Mouse (Mus musculus): ENCODE measurements at regions not wholly inside any gene's neighbourhood (a gene's known extent, or its start where the extent isn't known, plus 50 kb on each side); places are given as distances from the start of the nearest gene placed in this dataset.

- DNase-seq (ENCODE audit: low spot score): no peak
Measured at GRCm38 (mm10) chr9:13905086-13905669, 77.7 kb downstream of the Fam76b start.

GRCm38 (mm10) chr9:13906736-13907135 lies 79.2 kb downstream of the Fam76b start:
- no peak for DNase-seq (ENCODE audit: low spot score)

- no peak for DNase-seq (ENCODE audit: low spot score)
Measured at GRCm38 (mm10) chr9:13909604-13910003, 82.1 kb downstream of the Fam76b start.

- DNase-seq (ENCODE audit: low spot score): no peak
Measured at GRCm38 (mm10) chr9:13910091-13910490, 82.6 kb downstream of the Fam76b start.

- no peak for DNase-seq (ENCODE audit: low spot score)
Measured at GRCm38 (mm10) chr9:13913459-13913858, 85.9 kb downstream of the Fam76b start.

- no peak for DNase-seq (ENCODE audit: low spot score)
Measured at GRCm38 (mm10) chr9:13914131-13914530, 86.6 kb downstream of the Fam76b start.

- DNase-seq (ENCODE audit: low spot score): no peak
Measured at GRCm38 (mm10) chr9:13914847-13915246, 87.3 kb downstream of the Fam76b start.

- DNase-seq (ENCODE audit: low spot score): no peak
Measured at GRCm38 (mm10) chr9:13916837-13917236, 89.3 kb downstream of the Fam76b start.

GRCm38 (mm10) chr9:13918606-13919202 lies 91.2 kb downstream of the Fam76b start:
- no peak for DNase-seq (ENCODE audit: low spot score)

- DNase-seq (ENCODE audit: low spot score): no peak
Measured at GRCm38 (mm10) chr9:13919739-13920410, 92.4 kb downstream of the Fam76b start.

GRCm38 (mm10) chr9:13920623-13921022 lies 93.1 kb downstream of the Fam76b start:
- no peak for DNase-seq (ENCODE audit: low spot score)

- no peak for DNase-seq (ENCODE audit: low spot score)
Measured at GRCm38 (mm10) chr9:13932001-13932508, 104.5 kb downstream of the Fam76b start.

- DNase-seq (ENCODE audit: low spot score): no peak
Measured at GRCm38 (mm10) chr9:13933404-13933803, 105.9 kb downstream of the Fam76b start.

GRCm38 (mm10) chr9:13937301-13937700 lies 109.8 kb downstream of the Fam76b start:
- DNase-seq (ENCODE audit: low spot score): no peak

GRCm38 (mm10) chr9:13946519-13946918 lies 119.0 kb downstream of the Fam76b start:
- no peak for DNase-seq (ENCODE audit: low spot score)

GRCm38 (mm10) chr9:13952157-13952556 lies 124.6 kb downstream of the Fam76b start:
- no peak for DNase-seq (ENCODE audit: low spot score)

- no peak for DNase-seq (ENCODE audit: low spot score)
Measured at GRCm38 (mm10) chr9:13963140-13963763, 135.7 kb downstream of the Fam76b start.

- no peak for DNase-seq (ENCODE audit: low spot score)
Measured at GRCm38 (mm10) chr9:13963796-13964195, 136.3 kb downstream of the Fam76b start.

- no peak for DNase-seq (ENCODE audit: low spot score)
Measured at GRCm38 (mm10) chr9:13964256-13964655, 136.7 kb downstream of the Fam76b start.

- no peak for DNase-seq (ENCODE audit: low spot score)
Measured at GRCm38 (mm10) chr9:13966212-13966611, 138.7 kb downstream of the Fam76b start.

GRCm38 (mm10) chr9:13969262-13969661 lies 141.7 kb downstream of the Fam76b start:
- peak; percentile 39 for DNase-seq (ENCODE audit: low spot score)

- no peak for DNase-seq (ENCODE audit: low spot score)
Measured at GRCm38 (mm10) chr9:13973600-13973999, 146.1 kb downstream of the Fam76b start.

GRCm38 (mm10) chr9:13974870-13975269 lies 147.4 kb downstream of the Fam76b start:
- DNase-seq (ENCODE audit: low spot score): no peak

Measured in ovary, postnatal 36 days (tissue).